Mouse (Mus musculus): ENCODE measurements around the gene Zfand3.

DNA sequence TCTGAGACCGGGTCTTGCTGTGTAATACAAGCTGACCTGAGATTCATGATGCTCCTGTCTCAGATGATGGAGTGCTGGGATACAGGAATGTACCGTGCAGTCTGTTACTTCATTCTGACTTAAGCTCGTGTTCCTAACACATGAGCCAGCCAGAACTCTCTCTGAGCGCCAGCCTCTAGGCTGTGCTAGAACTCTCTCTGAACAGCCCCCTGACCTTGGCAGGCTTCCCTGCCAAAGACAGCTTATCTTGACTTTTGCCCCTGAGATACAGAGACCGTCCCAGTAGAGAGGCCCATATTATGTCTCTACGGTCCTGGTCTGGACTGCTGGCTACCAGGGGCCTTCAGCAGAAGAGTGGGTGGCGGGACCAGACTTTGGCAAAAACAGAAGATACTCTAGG lies 239.0 kb downstream of the Zfand3 start:
- TF ChIP-seq USF1 (IDR thresholded peaks at IDR 0.05; ENCODE audit: low read depth) (no peak), POLR2A (IDR thresholded peaks at IDR 0.05; ENCODE audit: insufficient read length, low read depth) (no peak), TCF3 (IDR thresholded peaks at IDR 0.05; ENCODE audit: insufficient read length, low read depth) (no peak), POLR2AphosphoS2 (IDR thresholded peaks at IDR 0.05; ENCODE audit: insufficient read length, low read depth) (no peak), E2F4 (IDR thresholded peaks at IDR 0.05; ENCODE audit: insufficient read depth) (no peak), SRF (IDR thresholded peaks at IDR 0.05; ENCODE audit: control insufficient read depth, insufficient read length, low read depth) (no peak), MAX (IDR thresholded peaks at IDR 0.05; ENCODE audit: low read depth) (no peak), TCF12 (IDR thresholded peaks at IDR 0.05; ENCODE audit: insufficient read depth, poor library complexity, severe bottlenecking) (no peak)
